Mouse (Mus musculus) intestine, embryonic 14.5 days (tissue): ENCODE measurements around the gene 3110082I17Rik. TPM values are rescaled to one million over a fixed set of nuclear protein-coding genes. Genes with fewer than 3 reads are reported as not detected.

Source experiments
- ATAC-seq: fragments of 200-750 bp; cut with Nextera tagmentation; replicated peaks from 2 replicates; pipeline ENCODE4 v1.8.0; 2017; ENCODE audit warnings: low read depth, moderate number of reproducible peaks, moderate TSS enrichment, moderate library complexity; ENCODE audit not compliant: low FRiP score, low TSS enrichment
- DNase-seq: peaks from one replicate; pipeline ENCODE4 v3.0.0-alpha.2; 2018; ENCODE audit warnings: low spot score
- H3K27ac ChIP-seq: fragments of 300-500 bp; sonication (generic); 2 replicates; pipeline ENCODE4 v1.5.1; 2014; ENCODE audit warnings: low read depth, mild to moderate bottlenecking, control low read depth
- H3K27me3 ChIP-seq: fragments of 300-500 bp; sonication (generic); replicated peaks from 2 replicates; pipeline ENCODE4 v1.6.1; 2014; ENCODE audit warnings: low read length, control low read depth; ENCODE audit not compliant: control insufficient read depth, insufficient read depth
- H3K36me3 ChIP-seq: fragments of 300-500 bp; sonication (generic); 2 replicates; pipeline ENCODE4 v1.6.1; 2014; ENCODE audit warnings: low read length, control low read depth; ENCODE audit not compliant: control insufficient read depth, insufficient read depth
- H3K4me1 ChIP-seq: fragments of 300-500 bp; sonication (generic); replicated peaks from 2 replicates; pipeline ENCODE4 v1.6.1; 2014; ENCODE audit warnings: low read length, control low read depth, mixed read lengths; ENCODE audit not compliant: control insufficient read depth, insufficient read depth
- H3K4me2 ChIP-seq: fragments of 300-500 bp; sonication (generic); 2 replicates; pipeline ENCODE4 v1.6.1; 2014; ENCODE audit warnings: low read length
- H3K4me3 ChIP-seq: fragments of 300-500 bp; sonication (generic); 2 replicates; pipeline ENCODE4 v1.5.1; 2014; ENCODE audit warnings: low read depth, low read length, control low read depth, mixed read lengths
- H3K9ac ChIP-seq: fragments of 300-500 bp; sonication (generic); 2 replicates; pipeline ENCODE4 v1.6.1; 2014; ENCODE audit warnings: mild to moderate bottlenecking, low read length
- H3K9me3 ChIP-seq: fragments of 300-500 bp; sonication (generic); 2 replicates; pipeline ENCODE4 v1.6.1; 2016; ENCODE audit warnings: low read length, control low read depth; ENCODE audit not compliant: control insufficient read depth
- WGBS: fragments of 180-500 bp; shearing (Covaris S2); extraction: QIAGEN DNeasy Blood & Tissue Kit; methylation state at CpG from one replicate; pipeline ENCODE4 v1.1.7; 2014; 5-methylcytosine and 5-hydroxymethylcytosine counted together
- polyA plus RNA-seq: library from polyadenylated mRNA; unstranded; fragments of >200 nt; fragmentation: Nextera tagmentation; extraction: Ambion mirVana; gene quantifications from 2 replicates; pipeline ENCODE4 v1.2.1, GENCODE M21; 2014

The 3110082I17Rik gene
- polyA plus RNA-seq, 1 experiment from 2014 or later: 44.4 TPM

- Histone ChIP-seq H3K9me3 (no peaks in the 10 kb centered on the region), H3K4me2 (no peak overlapping the region), H3K4me3 (no peak overlapping the region), H3K27me3 (no peaks in the 10 kb centered on the region), H3K36me3 (0 out of 2 replicates have a peak, but pooled peaks cover 4% of the 10 kb centered on the region), H3K4me1 (peaks cover 28% of the 10 kb centered on the region), H3K27ac (no peak overlapping the region), H3K9ac (no peak overlapping the region)
- ATAC-seq: no peak
- DNase-seq: no peak
- 84% methylated on average over 4 of the region's 4 CpGs for WGBS
These were observed 92.4 kb downstream of the 3110082I17Rik start for GRCm38 (mm10) chr5:139367884-139368458.

- WGBS: 76% methylated on average over 11 of the region's 11 CpGs
- H3K9ac ChIP-seq: no peak overlapping the region
- H3K27me3 ChIP-seq: no peaks in the 10 kb centered on the region
- H3K4me2 ChIP-seq: no peak overlapping the region
- H3K27ac ChIP-seq: no peak overlapping the region
- no peaks in the 10 kb centered on the region for H3K9me3 ChIP-seq
- H3K36me3 ChIP-seq: 0 out of 2 replicates have a peak, but pooled peaks cover 7% of the 10 kb centered on the region
- H3K4me3 ChIP-seq: no peak overlapping the region
- DNase-seq: no peak
- ATAC-seq: no peak
- peaks cover 22% of the 10 kb centered on the region for H3K4me1 ChIP-seq
These were observed 93.8 kb downstream of the 3110082I17Rik start for GRCm38 (mm10) chr5:139366484-139366883.

GRCm38 (mm10) chr5:139365827-139366226 is 94.5 kb downstream of the 3110082I17Rik start:
- Histone ChIP-seq H3K4me3 (no peak overlapping the region), H3K27ac (no peak overlapping the region), H3K4me1 (peaks cover 16% of the 10 kb centered on the region), H3K36me3 (peaks cover 7% of the 10 kb centered on the region; the same call in 1 of the 2 replicates), H3K27me3 (no peaks in the 10 kb centered on the region), H3K9ac (no peak overlapping the region), H3K4me2 (no peak overlapping the region), H3K9me3 (no peaks in the 10 kb centered on the region)
- WGBS: 67% methylated on average over 1 of the region's 1 CpGs
- ATAC-seq (no peak), DNase-seq (no peak)

- ATAC-seq: no peak
- Histone ChIP-seq H3K9me3 (no peaks in the 10 kb centered on the region), H3K36me3 (peaks cover 7% of the 10 kb centered on the region; the same call in 1 of the 2 replicates), H3K4me2 (peak overlapping the region; percentile 15; the same call in 1 of the 2 replicates), H3K4me1 (peaks cover 12% of the 10 kb centered on the region), H3K27ac (no peak overlapping the region; the same call in 1 of the 2 replicates), H3K4me3 (no peak overlapping the region), H3K9ac (no peak overlapping the region), H3K27me3 (no peaks in the 10 kb centered on the region)
- no peak for DNase-seq
- 25% methylated on average over 5 of the region's 5 CpGs for WGBS
These were observed 95.3 kb downstream of the 3110082I17Rik start for GRCm38 (mm10) chr5:139364911-139365571.

GRCm38 (mm10) chr5:139364260-139364910 is 95.9 kb downstream of the 3110082I17Rik start:
- H3K9ac ChIP-seq: no peak overlapping the region
- ATAC-seq: peak; percentile 61

GRCm38 (mm10) chr5:139363858-139364257 is 96.5 kb downstream of the 3110082I17Rik start:
- DNase-seq (no peak), ATAC-seq (0 out of 2 replicates have a peak, but pooled peaks have one; percentile 13)
- no peak overlapping the region for H3K27ac ChIP-seq
- 73% methylated on average over 7 of the region's 7 CpGs for WGBS
- peaks cover 7% of the 10 kb centered on the region; the same call in 1 of the 2 replicates for H3K36me3 ChIP-seq
- peaks cover 12% of the 10 kb centered on the region for H3K4me1 ChIP-seq
- no peaks in the 10 kb centered on the region for H3K27me3 ChIP-seq
- H3K4me3 ChIP-seq: no peak overlapping the region
- H3K9ac ChIP-seq: no peak overlapping the region
- H3K9me3 ChIP-seq: no peaks in the 10 kb centered on the region
- no peak overlapping the region for H3K4me2 ChIP-seq

More at GRCm38 (mm10) chr5:139364260-139364910, 95.9 kb downstream of the 3110082I17Rik start:
- Histone ChIP-seq H3K36me3 (peaks cover 7% of the 10 kb centered on the region; the same call in 1 of the 2 replicates), H3K4me3 (no peak overlapping the region), H3K27me3 (no peaks in the 10 kb centered on the region), H3K4me1 (peaks cover 12% of the 10 kb centered on the region), H3K4me2 (peak overlapping the region; percentile 15; the same call in 1 of the 2 replicates), H3K27ac (no peak overlapping the region; the same call in 1 of the 2 replicates), H3K9me3 (no peaks in the 10 kb centered on the region)
- WGBS: 23% methylated on average over 12 of the region's 12 CpGs
- DNase-seq: peak; percentile 99

- 87% methylated on average over 5 of the region's 5 CpGs for WGBS
- H3K9me3 ChIP-seq: no peaks in the 10 kb centered on the region
- 0 out of 2 replicates have a peak, but pooled peaks cover under 1% of the 10 kb centered on the region for H3K4me1 ChIP-seq
- H3K27me3 ChIP-seq: no peaks in the 10 kb centered on the region
- H3K36me3 ChIP-seq: peaks cover 7% of the 10 kb centered on the region; the same call in 1 of the 2 replicates
- no peak overlapping the region for H3K9ac ChIP-seq
- no peak for DNase-seq
- no peak overlapping the region for H3K4me3 ChIP-seq
- H3K27ac ChIP-seq: no peak overlapping the region
- ATAC-seq: no peak
- no peak overlapping the region for H3K4me2 ChIP-seq
These were observed 101.1 kb downstream of the 3110082I17Rik start for GRCm38 (mm10) chr5:139359244-139359643.

GRCm38 (mm10) chr5:139358653-139359052 is 101.7 kb downstream of the 3110082I17Rik start:
- no peak for DNase-seq
- ATAC-seq: peak; percentile 28; the same call in 1 of the 2 replicates

More at GRCm38 (mm10) chr5:139358653-139359052, 101.7 kb downstream of the 3110082I17Rik start:
- H3K36me3 ChIP-seq: peaks cover 7% of the 10 kb centered on the region; the same call in 1 of the 2 replicates
- H3K27me3 ChIP-seq: no peaks in the 10 kb centered on the region
- no peak overlapping the region for H3K9ac ChIP-seq
- H3K4me2 ChIP-seq: no peak overlapping the region
- 65% methylated on average over 2 of the region's 2 CpGs for WGBS
- H3K9me3 ChIP-seq: no peaks in the 10 kb centered on the region
- no peaks in the 10 kb centered on the region for H3K4me1 ChIP-seq
- H3K4me3 ChIP-seq: no peak overlapping the region
- H3K27ac ChIP-seq: no peak overlapping the region
